Mouse (Mus musculus): Measurements from ENCODE around the gene Il5. TPM values are rescaled to one million over a fixed set of nuclear protein-coding genes. Genes with fewer than 3 reads are reported as not detected.
A peak's percentile ranks its signal among the peaks of the same experiment; 100 is the strongest.
"Not testable (repeated sequence)": the region's sequence is repeated elsewhere in the genome, so short reads cannot be mapped to it uniquely, and the experiment has no call there.

Gene Il5
- polyA plus RNA-seq, 1 experiment from 2014 or later: not detected

- Histone ChIP-seq H3K4me3 (ENCODE audit: low read depth, low read length) (no peak overlapping the region), H3K27me3 (ENCODE audit: control insufficient read depth, insufficient read depth, low read length) (no peaks in the 10 kb centered on the region), H3K27ac (ENCODE audit: low read depth, low read length) (no peak overlapping the region), H3K4me2 (no peak overlapping the region), H3K4me1 (ENCODE audit: control insufficient read depth, insufficient read depth, low read length) (no peaks in the 10 kb centered on the region), H3K9me3 (replicated peaks; ENCODE audit: control insufficient read depth, low read length) (no peaks in the 10 kb centered on the region), H3K36me3 (ENCODE audit: control insufficient read depth, insufficient read depth, low read length) (no peaks in the 10 kb centered on the region), H3K9ac (ENCODE audit: low read depth, low read length) (no peak overlapping the region)
- ATAC-seq (replicated peaks; ENCODE audit: insufficient number of reproducible peaks, low FRiP score, low TSS enrichment): no peak
- 69% methylated on average over 4 of the region's 4 CpGs for WGBS (ENCODE audit: insufficient replicate concordance)
These were observed 28.7 kb downstream of the Il5 start for GRCm38 (mm10) chr11:53749306-53749705.

DNA sequence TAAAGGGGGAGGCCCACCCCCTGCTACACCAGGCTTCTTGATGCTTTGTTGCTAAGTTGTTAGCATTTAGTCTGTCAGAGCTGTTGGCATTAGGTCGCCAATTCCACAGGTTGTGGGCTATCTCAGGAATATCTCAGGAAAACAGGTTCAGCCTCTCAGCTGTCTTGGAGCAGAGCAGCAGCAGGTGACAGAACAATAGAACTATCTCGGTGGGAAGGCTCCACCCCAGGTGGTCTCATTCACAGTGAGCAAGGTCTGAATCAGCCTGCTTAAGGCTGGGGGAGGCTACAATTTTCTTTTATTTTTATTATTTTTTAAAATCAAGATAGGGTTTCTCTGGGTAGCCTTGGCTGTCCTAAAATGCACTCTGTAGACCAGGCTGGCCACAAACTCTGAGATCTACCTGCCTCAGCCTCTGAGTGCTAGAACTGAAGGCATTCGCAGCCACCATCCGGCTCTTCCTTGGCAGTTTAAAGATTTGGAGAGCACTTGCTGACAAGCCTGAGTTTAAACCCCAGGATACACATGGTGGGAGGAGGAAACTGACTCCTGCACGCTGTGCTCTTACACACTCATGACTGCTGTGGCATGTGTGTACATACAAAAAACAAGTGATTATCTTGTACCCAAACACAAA lies 29.2 kb downstream of the Il5 start:
- H3K27me3 ChIP-seq (ENCODE audit: control insufficient read depth, insufficient read depth, low read length): no peaks in the 10 kb centered on the region
- H3K9ac ChIP-seq (ENCODE audit: low read depth, low read length): no peak overlapping the region
- no peaks in the 10 kb centered on the region for H3K36me3 ChIP-seq (ENCODE audit: control insufficient read depth, insufficient read depth, low read length)
- ATAC-seq (replicated peaks; ENCODE audit: insufficient number of reproducible peaks, low FRiP score, low TSS enrichment): no peak
- no peak overlapping the region for H3K4me3 ChIP-seq (ENCODE audit: low read depth, low read length)
- no peak overlapping the region for H3K4me2 ChIP-seq
- no peak overlapping the region for H3K27ac ChIP-seq (ENCODE audit: low read depth, low read length)
- H3K9me3 ChIP-seq (replicated peaks; ENCODE audit: control insufficient read depth, low read length): no peaks in the 10 kb centered on the region
- no peaks in the 10 kb centered on the region for H3K4me1 ChIP-seq (ENCODE audit: control insufficient read depth, insufficient read depth, low read length)
- WGBS (ENCODE audit: insufficient replicate concordance): 49% methylated on average over 5 of the region's 5 CpGs

DNA sequence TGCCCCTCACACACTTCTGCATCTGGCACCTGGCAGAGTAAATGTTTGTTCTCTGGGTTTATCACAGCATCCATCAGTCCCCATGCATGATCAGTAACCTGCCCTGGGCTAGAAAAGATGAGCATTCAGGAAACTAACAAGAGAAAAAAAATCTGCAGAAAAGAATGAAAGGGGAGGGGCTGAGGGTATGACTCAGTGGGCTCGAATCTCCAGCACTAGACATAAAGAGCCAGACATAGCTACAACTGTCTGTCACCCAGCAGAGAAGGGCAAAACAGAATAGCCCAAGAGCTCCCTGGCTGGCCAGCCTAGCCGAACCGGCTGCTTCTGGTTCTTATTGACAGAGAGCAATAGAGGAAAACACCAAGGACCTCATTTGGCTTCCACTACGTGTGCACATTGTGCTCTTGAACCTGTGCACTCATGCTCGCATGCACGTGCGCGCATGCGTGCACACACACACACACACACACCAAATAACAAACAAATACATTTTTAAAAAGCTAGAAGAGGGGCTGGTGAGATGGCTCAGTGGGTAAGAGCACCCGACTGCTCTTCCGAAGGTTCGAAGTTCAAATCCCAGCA lies 34.5 kb downstream of the Il5 start:
- ATAC-seq (replicated peaks; ENCODE audit: insufficient number of reproducible peaks, low FRiP score, low TSS enrichment): no peak

GRCm38 (mm10) chr11:53757612-53758011 lies 37.0 kb downstream of the Il5 start:
- no peak for ATAC-seq (replicated peaks; ENCODE audit: insufficient number of reproducible peaks, low FRiP score, low TSS enrichment)
- H3K4me2 ChIP-seq: no peak overlapping the region
- H3K36me3 ChIP-seq (ENCODE audit: control insufficient read depth, insufficient read depth, low read length): no peaks in the 10 kb centered on the region
- 75% methylated on average over 4 of the region's 4 CpGs for WGBS (ENCODE audit: insufficient replicate concordance)
- peaks cover 31% of the 10 kb centered on the region for H3K4me1 ChIP-seq (ENCODE audit: control insufficient read depth, insufficient read depth, low read length)
- H3K4me3 ChIP-seq (ENCODE audit: low read depth, low read length): no peak overlapping the region
- H3K27ac ChIP-seq (ENCODE audit: low read depth, low read length): no peak overlapping the region
- H3K9me3 ChIP-seq (replicated peaks; ENCODE audit: control insufficient read depth, low read length): no peaks in the 10 kb centered on the region
- H3K9ac ChIP-seq (ENCODE audit: low read depth, low read length): no peak overlapping the region
- no peaks in the 10 kb centered on the region for H3K27me3 ChIP-seq (ENCODE audit: control insufficient read depth, insufficient read depth, low read length)

More for the DNA sequence above, 34.5 kb downstream of the Il5 start:
- H3K4me1 ChIP-seq (ENCODE audit: control insufficient read depth, insufficient read depth, low read length): peaks cover 15% of the 10 kb centered on the region
- 77% methylated on average over 12 of the region's 12 CpGs for WGBS (ENCODE audit: insufficient replicate concordance)
- no peak overlapping the region for H3K9ac ChIP-seq (ENCODE audit: low read depth, low read length)
- no peak overlapping the region for H3K4me2 ChIP-seq
- H3K4me3 ChIP-seq (ENCODE audit: low read depth, low read length): no peak overlapping the region
- H3K27ac ChIP-seq (ENCODE audit: low read depth, low read length): no peak overlapping the region
- no peaks in the 10 kb centered on the region for H3K27me3 ChIP-seq (ENCODE audit: control insufficient read depth, insufficient read depth, low read length)
- no peaks in the 10 kb centered on the region for H3K36me3 ChIP-seq (ENCODE audit: control insufficient read depth, insufficient read depth, low read length)
- H3K9me3 ChIP-seq (replicated peaks; ENCODE audit: control insufficient read depth, low read length): no peaks in the 10 kb centered on the region

DNA sequence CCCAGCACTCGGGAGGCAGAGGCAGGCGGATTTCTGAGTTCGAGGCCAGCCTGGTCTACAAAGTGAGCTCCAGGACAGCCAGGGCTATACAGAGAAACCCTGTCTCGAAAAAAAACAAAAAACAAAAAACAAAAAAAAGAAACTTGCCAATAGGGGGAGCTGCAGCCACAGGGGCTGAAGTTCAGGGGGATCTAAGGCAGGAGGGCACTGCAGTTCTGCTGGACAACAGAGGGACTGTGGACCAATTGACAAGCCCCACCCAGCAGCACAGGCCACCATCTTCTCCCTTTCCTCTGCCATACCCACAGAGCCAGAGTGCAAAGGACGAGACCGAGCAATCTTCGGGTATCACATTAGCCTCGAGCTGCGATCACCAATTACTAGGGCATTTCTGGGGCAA lies 37.4 kb downstream of the Il5 start:
- peaks cover 33% of the 10 kb centered on the region for H3K4me1 ChIP-seq (ENCODE audit: control insufficient read depth, insufficient read depth, low read length)
- not testable (repeated sequence) for ATAC-seq (replicated peaks; ENCODE audit: insufficient number of reproducible peaks, low FRiP score, low TSS enrichment); H3K36me3 ChIP-seq (ENCODE audit: control insufficient read depth, insufficient read depth, low read length); H3K4me2 ChIP-seq; H3K4me3 ChIP-seq (ENCODE audit: low read depth, low read length); H3K27ac ChIP-seq (ENCODE audit: low read depth, low read length); H3K9ac ChIP-seq (ENCODE audit: low read depth, low read length); H3K27me3 ChIP-seq (ENCODE audit: control insufficient read depth, insufficient read depth, low read length); H3K9me3 ChIP-seq (replicated peaks; ENCODE audit: control insufficient read depth, low read length)
- WGBS (ENCODE audit: insufficient replicate concordance): 76% methylated on average over 9 of the region's 9 CpGs

DNA sequence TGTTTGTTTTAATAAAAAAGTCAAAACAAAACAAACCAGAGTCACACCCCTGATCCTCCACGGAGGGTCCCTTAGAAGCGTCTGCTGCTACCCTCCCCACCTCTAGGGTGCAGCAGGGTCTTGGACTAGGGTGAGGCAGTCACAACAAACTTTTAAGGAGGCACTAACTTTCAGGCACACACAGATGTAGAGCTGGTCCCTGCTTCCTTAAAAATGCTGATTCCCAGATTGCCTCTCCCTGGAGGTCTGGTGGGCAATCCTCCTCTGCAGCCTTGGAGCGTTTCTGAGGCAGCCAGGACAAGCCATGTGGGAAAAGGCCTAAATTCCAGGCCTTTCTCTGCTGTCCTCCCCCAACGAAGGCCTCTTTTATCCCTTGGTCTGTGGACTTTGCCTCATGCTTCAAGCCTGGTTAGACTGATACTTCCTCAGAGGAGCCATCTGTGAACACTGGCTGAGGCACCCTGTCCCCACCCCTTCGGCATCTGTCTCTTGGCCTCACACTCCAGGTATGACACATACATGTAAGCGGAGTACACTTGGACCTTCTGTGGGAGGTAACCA lies 38.3 kb downstream of the Il5 start:
- Histone ChIP-seq H3K27ac (ENCODE audit: low read depth, low read length) (peak overlapping the region; percentile 46; the same call in 1 of the 2 replicates), H3K4me2 (no peak overlapping the region; the same call in 1 of the 2 replicates)

GRCm38 (mm10) chr11:53759545-53760406 lies 39.2 kb downstream of the Il5 start:
- Histone ChIP-seq H3K27ac (ENCODE audit: low read depth, low read length) (peak overlapping the region; percentile 46; the same call in 1 of the 2 replicates), H3K4me2 (peak overlapping the region; percentile 59), H3K36me3 (ENCODE audit: control insufficient read depth, insufficient read depth, low read length) (no peaks in the 10 kb centered on the region), H3K4me1 (ENCODE audit: control insufficient read depth, insufficient read depth, low read length) (peaks cover 50% of the 10 kb centered on the region), H3K9me3 (replicated peaks; ENCODE audit: control insufficient read depth, low read length) (no peaks in the 10 kb centered on the region), H3K27me3 (ENCODE audit: control insufficient read depth, insufficient read depth, low read length) (no peaks in the 10 kb centered on the region), H3K4me3 (ENCODE audit: low read depth, low read length) (peak overlapping the region; percentile 12; the same call in 1 of the 2 replicates), H3K9ac (ENCODE audit: low read depth, low read length) (peak overlapping the region; percentile 49)
- 7% methylated on average over 22 of the region's 22 CpGs for WGBS (ENCODE audit: insufficient replicate concordance)
- no peak for ATAC-seq (replicated peaks; ENCODE audit: insufficient number of reproducible peaks, low FRiP score, low TSS enrichment)

More for the DNA sequence above, 38.3 kb downstream of the Il5 start:
- 38% methylated on average over 6 of the region's 6 CpGs for WGBS (ENCODE audit: insufficient replicate concordance)
- ATAC-seq (replicated peaks; ENCODE audit: insufficient number of reproducible peaks, low FRiP score, low TSS enrichment): no peak
- no peaks in the 10 kb centered on the region for H3K27me3 ChIP-seq (ENCODE audit: control insufficient read depth, insufficient read depth, low read length)
- peak overlapping the region; percentile 18; the same call in 1 of the 2 replicates for H3K9ac ChIP-seq (ENCODE audit: low read depth, low read length)
- no peak overlapping the region for H3K4me3 ChIP-seq (ENCODE audit: low read depth, low read length)
- no peaks in the 10 kb centered on the region for H3K36me3 ChIP-seq (ENCODE audit: control insufficient read depth, insufficient read depth, low read length)
- no peaks in the 10 kb centered on the region for H3K9me3 ChIP-seq (replicated peaks; ENCODE audit: control insufficient read depth, low read length)
- H3K4me1 ChIP-seq (ENCODE audit: control insufficient read depth, insufficient read depth, low read length): peaks cover 42% of the 10 kb centered on the region

DNA sequence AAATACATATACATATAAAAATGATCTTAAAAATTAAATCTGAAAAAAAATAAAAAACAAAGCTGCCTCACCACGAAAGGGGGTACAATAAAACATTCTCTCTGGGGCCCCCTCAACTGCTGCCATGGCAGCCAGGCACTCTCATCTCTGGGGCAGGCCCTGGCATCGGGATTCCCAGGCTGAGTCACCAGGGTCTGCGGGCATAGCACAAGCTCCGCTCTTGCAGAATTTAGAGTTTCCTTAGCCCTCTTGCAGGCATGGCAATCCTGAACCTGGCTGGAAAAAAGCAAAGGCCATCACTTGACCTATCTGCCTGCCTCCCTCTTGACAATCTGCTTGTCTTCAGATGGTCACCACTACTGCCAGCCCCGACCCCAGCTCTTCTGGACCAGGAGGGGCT lies 40.7 kb downstream of the Il5 start:
- no peak overlapping the region for H3K9ac ChIP-seq (ENCODE audit: low read depth, low read length)
- H3K9me3 ChIP-seq (replicated peaks; ENCODE audit: control insufficient read depth, low read length): no peaks in the 10 kb centered on the region
- no peaks in the 10 kb centered on the region for H3K27me3 ChIP-seq (ENCODE audit: control insufficient read depth, insufficient read depth, low read length)
- no peak for ATAC-seq (replicated peaks; ENCODE audit: insufficient number of reproducible peaks, low FRiP score, low TSS enrichment)
- H3K4me2 ChIP-seq: no peak overlapping the region
- H3K4me3 ChIP-seq (ENCODE audit: low read depth, low read length): no peak overlapping the region
- peaks cover 50% of the 10 kb centered on the region for H3K4me1 ChIP-seq (ENCODE audit: control insufficient read depth, insufficient read depth, low read length)
- WGBS (ENCODE audit: insufficient replicate concordance): 66% methylated on average over 5 of the region's 5 CpGs
- H3K36me3 ChIP-seq (ENCODE audit: control insufficient read depth, insufficient read depth, low read length): no peaks in the 10 kb centered on the region
- peak overlapping the region; percentile 73; the same call in 1 of the 2 replicates for H3K27ac ChIP-seq (ENCODE audit: low read depth, low read length)

Data from heart, embryonic 11.5 days (tissue).